Mouse (Mus musculus) forebrain, embryonic 16.5 days (tissue): ENCODE measurements around the gene Def8. TPM values are rescaled to one million over a fixed set of nuclear protein-coding genes. Genes with fewer than 3 reads are reported as not detected.
"Not testable (repeated sequence)": the region's sequence is repeated elsewhere in the genome, so short reads cannot be mapped to it uniquely, and the experiment has no call there.

Experiments used
- ATAC-seq: fragments of 200-750 bp; cut with Nextera tagmentation; 2 replicates; pipeline ENCODE4 v1.8.0; 2017; ENCODE audit warnings: mild to moderate bottlenecking, moderate library complexity
- H3K27ac ChIP-seq: fragments of 300-500 bp; sonication (generic); 2 replicates; pipeline ENCODE4 v1.5.1; 2014; ENCODE audit warnings: low read length, control low read depth
- H3K27me3 ChIP-seq: fragments of 300-500 bp; sonication (generic); replicated peaks from 2 replicates; pipeline ENCODE4 v1.6.1; 2014; ENCODE audit warnings: low read length; ENCODE audit not compliant: control insufficient read depth, insufficient read depth
- H3K36me3 ChIP-seq: fragments of 300-500 bp; sonication (generic); 2 replicates; pipeline ENCODE4 v1.6.1; 2014; ENCODE audit not compliant: control insufficient read depth, insufficient read depth
- H3K4me1 ChIP-seq: fragments of 300-500 bp; sonication (generic); replicated peaks from 2 replicates; pipeline ENCODE4 v1.6.1; 2014; ENCODE audit warnings: low read length; ENCODE audit not compliant: control insufficient read depth, insufficient read depth
- H3K4me2 ChIP-seq: fragments of 300-500 bp; sonication (generic); 2 replicates; pipeline ENCODE4 v1.6.1; 2014; ENCODE audit warnings: mild to moderate bottlenecking, low read length, control low read depth
- H3K4me3 ChIP-seq: fragments of 300-500 bp; sonication (generic); replicated peaks from 2 replicates; pipeline ENCODE4 v1.5.1; 2014; ENCODE audit warnings: mild to moderate bottlenecking, low read length, control low read depth
- H3K9ac ChIP-seq: fragments of 300-500 bp; sonication (generic); replicated peaks from 2 replicates; pipeline ENCODE4 v1.6.1; 2014; ENCODE audit warnings: low read depth, low read length, control low read depth
- H3K9me3 ChIP-seq: fragments of 300-500 bp; sonication (generic); 2 replicates; pipeline ENCODE4 v1.6.1; 2016; ENCODE audit warnings: low read length; ENCODE audit not compliant: control insufficient read depth
- WGBS: fragments of 180-500 bp; shearing (Covaris S2); extraction: QIAGEN DNeasy Blood & Tissue Kit; methylation state at CpG from one replicate; pipeline ENCODE4 v1.1.7; 2014; 5-methylcytosine and 5-hydroxymethylcytosine counted together
- polyA plus RNA-seq: library from polyadenylated mRNA; unstranded; fragments of >200 nt; fragmentation: Nextera tagmentation; extraction: Ambion mirVana; gene quantifications from 2 replicates; pipeline ENCODE4 v1.2.1, GENCODE M21; 2015

Def8 gene
- polyA plus RNA-seq, 1 experiment from 2014 or later, result 48.3 TPM

- Histone ChIP-seq H3K4me2 (peak within 1 kb of the TSS; percentile 98), H3K4me3 (peak within 1 kb of the TSS; percentile 92), H3K36me3 (no peaks in the 10 kb centered on the region), H3K27me3 (no peaks in the 10 kb centered on the region), H3K9ac (peak within 1 kb of the TSS; percentile 97), H3K27ac (peak within 1 kb of the TSS; percentile 98), H3K9me3 (no peaks in the 10 kb centered on the region), H3K4me1 (peaks cover 30% of the 10 kb centered on the region)
- ATAC-seq, result peak; percentile 95
- under 1% methylated on average over 29 of the region's 29 CpGs for WGBS
Measured at GRCm38 (mm10) chr8:123411246-123411645, 12.1 kb upstream of the Def8 start, which contains the start of gene Tubb3. Gene Tubb3 (plus strand): TSS chr8:123411424.

GRCm38 (mm10) chr8:123411781-123412327 lies 11.5 kb upstream of the Def8 start:
- peak; percentile 26 for ATAC-seq
- H3K36me3 ChIP-seq, result no peaks in the 10 kb centered on the region; the same call in 1 of the 2 replicates
- peak overlapping the region; percentile 98 for H3K4me2 ChIP-seq
- H3K4me1 ChIP-seq, result peaks cover 33% of the 10 kb centered on the region
- peak overlapping the region; percentile 97 for H3K9ac ChIP-seq
- peak overlapping the region; percentile 92 for H3K4me3 ChIP-seq
- WGBS, result under 1% methylated on average over 16 of the region's 16 CpGs
- H3K27ac ChIP-seq, result peak overlapping the region; percentile 98
- no peaks in the 10 kb centered on the region for H3K27me3 ChIP-seq
- no peaks in the 10 kb centered on the region for H3K9me3 ChIP-seq

- H3K27me3 ChIP-seq, result no peaks in the 10 kb centered on the region
- peak overlapping the region; percentile 97 for H3K9ac ChIP-seq
- peak overlapping the region; percentile 98 for H3K4me2 ChIP-seq
- peak overlapping the region; percentile 92 for H3K4me3 ChIP-seq
- peak overlapping the region; percentile 98 for H3K27ac ChIP-seq
- under 1% methylated on average over 12 of the region's 12 CpGs for WGBS
- H3K9me3 ChIP-seq, result no peaks in the 10 kb centered on the region
- ATAC-seq, result peak; percentile 13
- H3K4me1 ChIP-seq, result peaks cover 36% of the 10 kb centered on the region
- H3K36me3 ChIP-seq, result no peaks in the 10 kb centered on the region; the same call in none of the 2 replicates
Measured at GRCm38 (mm10) chr8:123412560-123413170, 10.7 kb upstream of the Def8 start.

- peaks cover 12% of the 10 kb centered on the region for H3K36me3 ChIP-seq
- H3K4me3 ChIP-seq, result peak overlapping the region; percentile 92
- peak overlapping the region; percentile 97 for H3K9ac ChIP-seq
- ATAC-seq, result no peak
- WGBS, result 10% methylated on average over 9 of the region's 9 CpGs
- H3K4me2 ChIP-seq, result peak overlapping the region; percentile 98
- peaks cover 29% of the 10 kb centered on the region for H3K4me1 ChIP-seq
- peak overlapping the region; percentile 49; the same call in 1 of the 2 replicates for H3K27ac ChIP-seq
- no peaks in the 10 kb centered on the region for H3K27me3 ChIP-seq
- H3K9me3 ChIP-seq, result no peaks in the 10 kb centered on the region
Measured at GRCm38 (mm10) chr8:123414255-123414654, 9.1 kb upstream of the Def8 start.

- not testable (repeated sequence) for H3K27me3 ChIP-seq, H3K9ac ChIP-seq, H3K9me3 ChIP-seq, H3K27ac ChIP-seq, ATAC-seq
- Histone ChIP-seq H3K4me2 (peak overlapping the region; percentile 98), H3K4me1 (peaks cover 20% of the 10 kb centered on the region), H3K4me3 (peak overlapping the region; percentile 92), H3K36me3 (peaks cover 19% of the 10 kb centered on the region)
- WGBS, result 81% methylated on average over 5 of the region's 5 CpGs
Measured at GRCm38 (mm10) chr8:123414997-123415696, 8.2 kb upstream of the Def8 start.

- ATAC-seq, result no peak
- H3K27me3 ChIP-seq, result no peaks in the 10 kb centered on the region
- peak overlapping the region; percentile 47 for H3K4me2 ChIP-seq
- H3K4me3 ChIP-seq, result peak overlapping the region; percentile 26
- H3K9ac ChIP-seq, result no peak overlapping the region
- WGBS, result 75% methylated on average over 8 of the region's 8 CpGs
- peaks cover 19% of the 10 kb centered on the region for H3K4me1 ChIP-seq
- H3K36me3 ChIP-seq, result peaks cover 26% of the 10 kb centered on the region
- H3K9me3 ChIP-seq, result no peaks in the 10 kb centered on the region
- H3K27ac ChIP-seq, result no peak overlapping the region
Measured at GRCm38 (mm10) chr8:123415967-123416943, 7.1 kb upstream of the Def8 start.

- H3K4me3 ChIP-seq, result no peak overlapping the region
- no peak overlapping the region for H3K9ac ChIP-seq
- 78% methylated on average over 8 of the region's 8 CpGs for WGBS
- H3K4me1 ChIP-seq, result peaks cover 21% of the 10 kb centered on the region
- ATAC-seq, result no peak
- H3K27ac ChIP-seq, result no peak overlapping the region
- no peaks in the 10 kb centered on the region for H3K27me3 ChIP-seq
- no peaks in the 10 kb centered on the region for H3K9me3 ChIP-seq
- H3K36me3 ChIP-seq, result peaks cover 28% of the 10 kb centered on the region
- peak overlapping the region; percentile 31 for H3K4me2 ChIP-seq
Measured at GRCm38 (mm10) chr8:123416944-123417555, 6.3 kb upstream of the Def8 start.

- Histone ChIP-seq H3K4me2 (no peak overlapping the region), H3K4me3 (no peak overlapping the region), H3K27me3 (no peaks in the 10 kb centered on the region), H3K4me1 (peaks cover 20% of the 10 kb centered on the region), H3K9me3 (no peaks in the 10 kb centered on the region), H3K27ac (no peak overlapping the region), H3K36me3 (peaks cover 35% of the 10 kb centered on the region), H3K9ac (no peak overlapping the region)
- ATAC-seq, result no peak
- WGBS, result 94% methylated on average over 4 of the region's 4 CpGs
Measured at GRCm38 (mm10) chr8:123419711-123420110, 3.6 kb upstream of the Def8 start.
